Mouse (Mus musculus) layer of hippocampus, postnatal 14 days (tissue): ENCODE measurements around the gene 1700037H04Rik. TPM values are rescaled to one million over a fixed set of nuclear protein-coding genes. Genes with fewer than 3 reads are reported as not detected.

ENCODE experiments used
- DNase-seq, 2 experiments: peaks; one replicate each; pipeline ENCODE4 v3.0.0; 2021 to 2022; ENCODE audit warnings: low spot score in 2 of 2, mixed read lengths in 1 of 2
- total RNA-seq, 2 experiments: library from RNA; stranded (reverse); gene quantifications; 2 replicates each; pipeline ENCODE4 v1.2.3; 2021

Gene 1700037H04Rik
- total RNA-seq, 2 experiments from 2014 or later = 64.5 to 64.6 TPM

GRCm38 (mm10) chr2:131179990-131180587, 20.2 kb upstream of the 1700037H04Rik start, which contains the start of gene Cenpb:
TSS of gene Cenpb (minus strand) at chr2:131180067.
- peak; percentile 84 to 87 for DNase-seq

GRCm38 (mm10) chr2:131179246-131179886, 19.5 kb upstream of the 1700037H04Rik start:
- DNase-seq = peak in 1 of 2 experiments; percentile 69

DNA sequence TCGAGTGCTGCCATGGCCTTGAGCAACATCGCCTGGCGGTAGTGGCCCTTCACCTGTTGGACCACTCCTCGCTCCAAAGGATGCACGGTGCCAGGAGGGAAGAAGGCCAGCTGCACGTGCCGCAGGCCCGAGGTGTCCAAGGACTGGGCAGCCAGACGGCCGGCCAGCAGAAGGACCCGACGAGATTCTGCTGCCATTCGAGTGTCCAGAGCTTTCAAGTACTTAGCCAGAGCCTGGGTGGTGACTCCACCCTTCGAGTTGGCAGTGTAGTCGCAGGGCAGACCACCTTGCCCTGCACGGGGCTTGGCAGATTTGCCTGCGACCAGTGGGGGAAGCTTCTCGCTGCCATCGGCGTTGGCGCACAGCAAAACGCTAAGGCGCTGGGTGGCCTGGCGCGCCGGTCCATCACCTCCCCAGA, 19.0 kb upstream of the 1700037H04Rik start:
- no peak for DNase-seq

DNA sequence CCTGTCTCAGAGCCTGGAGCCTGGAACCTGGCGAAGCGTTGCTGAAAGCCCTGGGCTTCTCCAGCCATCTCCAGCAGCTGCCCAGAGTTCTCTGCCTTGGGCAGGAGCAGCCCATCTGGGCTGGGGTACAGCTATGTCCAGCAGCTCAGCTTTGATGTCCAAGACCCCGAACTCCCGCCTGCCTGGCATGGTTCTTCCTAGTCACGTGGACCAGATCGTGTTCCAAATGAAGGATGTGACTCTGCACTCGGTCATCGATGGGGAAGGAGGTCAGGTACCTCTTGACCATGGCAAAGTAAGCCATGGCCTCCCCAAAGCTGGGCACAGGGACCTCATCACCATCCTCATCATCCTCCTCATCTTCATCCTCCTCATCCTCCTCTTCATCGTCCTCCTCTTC, 18.1 kb upstream of the 1700037H04Rik start:
- DNase-seq = no peak

GRCm38 (mm10) chr2:131176491-131176890, 16.6 kb upstream of the 1700037H04Rik start:
- DNase-seq = no peak

DNA sequence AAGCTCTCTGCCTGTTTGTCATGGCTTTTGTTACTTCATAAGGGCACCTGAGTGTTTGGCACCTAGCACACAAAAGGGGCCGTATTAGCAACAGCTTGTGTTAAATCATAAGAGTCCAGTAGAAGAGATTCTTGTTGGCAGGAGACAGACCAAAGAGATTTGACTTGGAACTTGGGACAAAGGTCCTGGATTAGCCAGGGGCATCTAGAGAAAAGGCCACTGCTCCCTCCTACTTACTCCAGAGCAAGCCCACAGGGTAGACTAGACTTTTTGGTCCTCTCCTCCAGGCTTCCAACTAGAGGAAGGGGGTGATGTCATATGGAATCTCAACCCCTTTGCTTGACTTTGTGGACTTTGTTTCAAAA, 16.0 kb upstream of the 1700037H04Rik start:
- no peak for DNase-seq

GRCm38 (mm10) chr2:131175286-131175944, 15.5 kb upstream of the 1700037H04Rik start:
- DNase-seq = no peak

DNA sequence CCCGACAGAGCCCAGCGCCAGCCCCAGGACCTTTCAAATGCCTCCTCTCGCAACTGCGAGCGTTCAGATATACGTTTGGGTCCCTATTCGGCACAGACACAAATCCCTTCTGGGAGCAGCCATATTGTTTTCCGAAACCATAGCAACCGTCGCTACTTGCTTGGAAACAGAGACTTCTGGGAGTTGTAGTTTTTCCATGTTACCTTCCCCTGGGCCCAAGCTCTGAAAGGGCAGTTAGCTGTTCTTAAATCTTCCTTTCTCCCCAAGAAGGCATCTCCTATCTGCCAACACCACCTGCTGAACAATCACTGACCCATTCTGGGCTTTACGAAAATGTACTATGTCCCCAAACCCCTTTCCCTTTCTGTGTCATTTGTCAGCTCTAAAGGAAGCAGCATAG, 14.8 kb upstream of the 1700037H04Rik start:
- DNase-seq = peak; percentile 59 to 86

- DNase-seq = no peak
These were observed 12.4 kb upstream of the 1700037H04Rik start for GRCm38 (mm10) chr2:131172322-131172721.

GRCm38 (mm10) chr2:131171401-131172104, 11.7 kb upstream of the 1700037H04Rik start:
- DNase-seq = peak; percentile 64

DNA sequence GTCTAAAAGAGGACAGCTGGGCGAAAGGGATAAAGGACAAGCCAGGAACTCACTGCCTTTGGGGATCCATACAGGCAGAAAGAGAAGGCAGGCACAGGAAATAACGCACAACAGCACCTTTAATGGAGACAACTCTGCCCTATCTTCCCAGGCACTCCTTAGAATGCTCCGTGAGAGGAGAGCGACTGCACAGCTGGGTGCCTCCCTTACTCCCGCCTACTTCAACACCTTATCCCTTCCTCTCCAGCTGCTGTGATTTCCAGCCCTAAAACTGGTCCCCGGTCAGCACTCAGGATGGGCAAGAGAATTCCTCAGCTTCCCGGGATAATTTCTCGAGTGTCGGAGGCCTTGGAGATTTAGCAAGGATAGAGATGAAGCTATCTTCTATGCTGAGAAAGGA, 11.1 kb upstream of the 1700037H04Rik start:
- DNase-seq = no peak

DNA sequence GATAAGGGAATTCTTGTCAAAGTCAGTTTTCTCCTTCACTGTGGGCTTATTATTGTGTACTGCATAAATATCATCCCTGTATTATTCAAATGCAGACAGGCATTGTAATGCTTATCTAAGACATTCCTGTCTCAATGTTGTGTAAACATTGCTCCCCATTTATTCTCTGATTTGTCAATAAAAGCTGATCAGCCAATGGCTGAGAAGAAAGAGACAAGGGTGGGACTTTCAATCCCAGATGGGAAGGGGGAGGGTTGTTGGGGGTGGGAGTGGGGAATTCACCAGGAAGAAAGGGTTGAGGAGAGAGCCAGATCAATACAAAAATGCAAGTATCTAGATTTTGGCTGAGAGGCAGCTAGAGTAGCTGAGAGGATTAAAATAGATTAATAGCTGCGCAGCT, 9.0 kb upstream of the 1700037H04Rik start:
- no peak for DNase-seq

DNA sequence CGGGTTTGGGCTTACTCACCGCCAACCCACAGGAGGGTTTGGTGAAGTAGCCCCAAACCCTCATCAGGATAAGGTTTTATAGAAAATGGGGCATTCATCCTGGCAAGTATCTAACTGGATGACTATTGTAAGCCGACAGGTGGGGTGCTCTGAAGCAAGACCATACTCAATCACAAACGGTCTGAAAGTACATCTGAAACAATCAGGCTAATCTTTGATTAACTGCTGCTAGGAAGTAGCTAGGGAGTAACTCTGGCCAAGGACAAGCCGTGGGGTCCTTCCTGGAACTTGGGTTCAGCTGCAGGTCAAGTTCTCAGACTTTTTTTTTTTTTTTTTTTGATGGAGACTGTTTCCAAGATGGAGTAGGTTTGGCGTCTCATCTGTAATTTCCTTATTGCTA, 8.1 kb upstream of the 1700037H04Rik start:
- DNase-seq = no peak

DNA sequence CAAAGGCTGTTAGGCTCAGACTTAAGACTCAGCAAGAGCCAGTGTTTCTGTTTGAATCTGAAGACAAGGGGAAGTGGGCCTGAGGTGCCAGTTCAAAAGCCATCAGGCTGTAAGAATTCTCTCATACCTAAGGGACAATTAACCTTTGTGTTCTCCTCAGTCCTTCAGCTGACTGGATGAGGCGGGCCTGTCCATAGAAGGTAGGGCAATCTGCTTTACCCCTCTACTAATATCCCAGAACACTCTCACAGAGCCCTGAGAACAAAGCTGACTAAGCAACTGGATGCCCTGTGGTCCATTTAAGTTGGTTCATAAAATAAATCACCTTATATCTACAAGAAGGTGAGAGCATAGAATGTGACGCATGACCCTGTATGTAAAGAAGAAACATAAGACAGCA, 6.3 kb upstream of the 1700037H04Rik start:
- no peak for DNase-seq

- DNase-seq = no peak
These were observed 4.0 kb upstream of the 1700037H04Rik start for GRCm38 (mm10) chr2:131163924-131164323.

GRCm38 (mm10) chr2:131160671-131161111, 810 bp upstream of the 1700037H04Rik start:
- peak in 1 of 2 experiments; percentile 54 for DNase-seq

GRCm38 (mm10) chr2:131159491-131159910, 380 bp downstream of the 1700037H04Rik start:
- DNase-seq = no peak

DNA sequence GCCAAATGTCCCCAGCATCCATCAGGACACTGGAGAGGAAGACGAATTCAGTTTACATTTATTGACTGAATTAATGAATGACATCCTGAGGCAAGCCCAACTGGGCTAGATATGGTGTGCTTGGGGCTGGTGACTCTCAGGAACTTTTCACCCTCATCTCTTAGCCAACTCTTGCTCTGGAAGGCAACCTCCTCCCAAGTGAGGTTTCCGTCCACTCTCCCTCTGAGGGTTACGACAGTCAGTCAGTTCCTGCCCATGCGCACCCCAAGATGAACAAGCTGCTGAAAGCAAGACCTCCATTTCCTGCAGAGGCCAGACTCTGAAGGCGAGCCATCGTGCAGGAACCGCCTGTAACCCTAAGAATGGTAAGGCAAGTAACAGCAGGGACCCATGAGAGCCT, 2.9 kb downstream of the 1700037H04Rik start:
- no peak for DNase-seq

DNA sequence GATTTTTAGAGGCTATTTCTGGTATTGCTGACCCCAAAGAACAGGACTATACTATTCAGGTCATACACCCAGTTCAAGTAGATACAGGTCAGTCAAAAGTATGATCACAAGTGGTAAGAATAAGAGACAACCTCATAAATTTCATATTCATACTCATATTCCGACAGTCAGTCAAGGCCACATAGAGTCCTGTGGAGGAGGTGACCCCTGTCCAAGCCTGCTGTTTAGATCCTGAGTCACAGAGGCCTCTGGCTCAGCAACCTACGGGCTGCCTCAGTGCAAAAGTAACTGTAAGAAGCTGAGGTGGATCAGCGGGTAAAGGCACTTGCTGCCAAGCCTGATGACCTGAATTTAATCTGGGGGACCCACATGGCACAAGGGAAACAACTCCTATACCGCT, 5.8 kb downstream of the 1700037H04Rik start:
- no peak for DNase-seq

DNA sequence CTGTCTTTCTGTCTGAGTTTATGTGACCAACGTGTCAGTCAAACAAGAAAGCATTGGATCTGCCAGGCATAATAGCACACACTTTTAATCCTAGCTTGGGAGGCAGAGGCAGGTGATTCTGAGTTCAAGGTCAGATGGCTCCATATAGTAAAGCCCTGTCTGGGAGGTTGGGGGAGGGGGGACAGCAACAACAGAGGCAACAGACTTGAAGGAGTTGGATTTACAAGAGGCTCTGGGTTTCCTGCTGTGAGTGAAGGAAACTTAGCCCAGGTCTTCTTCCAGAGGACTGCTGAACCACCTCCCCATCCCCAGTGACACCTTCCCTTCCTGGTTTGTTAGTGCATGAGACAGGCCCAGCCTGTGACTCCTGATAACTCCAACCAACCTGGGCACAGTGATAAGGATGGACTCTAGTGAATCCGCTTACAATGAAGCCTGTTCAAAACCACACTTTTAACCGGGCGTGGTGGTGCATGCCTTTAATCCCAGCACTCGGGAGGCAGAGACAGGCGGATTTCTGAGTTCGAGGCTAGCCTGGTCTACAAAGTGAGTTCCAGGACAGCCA, 7.6 kb downstream of the 1700037H04Rik start:
- no peak for DNase-seq

DNA sequence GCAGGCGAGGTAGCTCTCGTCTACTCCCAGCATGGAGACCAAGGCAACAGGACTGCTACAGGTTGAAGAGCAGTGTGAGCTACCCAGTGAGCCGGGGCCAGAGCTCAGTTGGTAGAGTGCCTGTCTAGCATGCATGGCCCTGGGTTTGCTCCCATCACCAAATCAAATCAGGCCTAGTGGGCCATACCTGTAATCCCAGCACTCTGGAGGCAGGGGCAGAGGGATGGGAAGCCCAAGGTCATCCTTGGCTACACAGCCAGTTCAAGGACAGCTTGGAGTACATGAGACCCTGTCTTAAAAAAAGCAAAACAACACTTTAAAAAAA, 10.7 kb downstream of the 1700037H04Rik start:
- DNase-seq = no peak
